Mouse (Mus musculus) ES-E14 (cell line): ENCODE measurements at regions not wholly inside any gene's neighbourhood (a gene's known extent, or its start where the extent isn't known, plus 50 kb on each side); places are given as distances from the start of the nearest gene placed in this dataset.
"Not testable (repeated sequence)": the region's sequence is repeated elsewhere in the genome, so short reads cannot be mapped to it uniquely, and the experiment has no call there.

ENCODE experiments used
- DNase-seq: peaks from one replicate; pipeline ENCODE4 v3.0.0-alpha.2; 2013; ENCODE audit warnings: low read depth, low spot score
- H3K27ac ChIP-seq: 2 replicates; pipeline ENCODE4 v1.5.1; 2012; ENCODE audit warnings: low read depth, mild to moderate bottlenecking, low read length, moderate library complexity, mixed read lengths; ENCODE audit not compliant: poor library complexity, insufficient read depth, severe bottlenecking
- H3K36me3 ChIP-seq: 2 replicates; pipeline ENCODE4 v1.6.1; 2012; ENCODE audit warnings: mild to moderate bottlenecking, low read length, moderate library complexity, mixed read lengths; ENCODE audit not compliant: control insufficient read depth, poor library complexity, insufficient read depth, severe bottlenecking
- H3K4me1 ChIP-seq, 2 experiments: fragments of 150-350 bp in 1 of 2; sonication (generic) in 1 of 2; 2 replicates each; pipeline ENCODE4 v1.6.1; 2012; ENCODE audit warnings: low read length in 2 of 2, mild to moderate bottlenecking in 1 of 2, mixed read lengths in 1 of 2; ENCODE audit not compliant: control insufficient read depth in 2 of 2, insufficient read depth in 2 of 2, poor library complexity in 1 of 2
- H3K4me3 ChIP-seq, 2 experiments: fragments of 150-350 bp in 1 of 2; sonication (generic) in 1 of 2; 2 replicates each; pipeline ENCODE4 v1.5.1; 2012; ENCODE audit warnings: low read length in 2 of 2, low read depth in 1 of 2, mild to moderate bottlenecking in 1 of 2, mixed read lengths in 1 of 2; ENCODE audit not compliant: insufficient read depth in 1 of 2, poor library complexity in 1 of 2, severe bottlenecking in 1 of 2
- H3K9ac ChIP-seq: 2 replicates; pipeline ENCODE4 v1.6.1; 2012; ENCODE audit warnings: low read depth, mild to moderate bottlenecking, low read length, mixed read lengths; ENCODE audit not compliant: poor library complexity, insufficient read depth, severe bottlenecking
- H3K9me3 ChIP-seq: fragments of 150-350 bp; sonication (generic); 2 replicates; pipeline ENCODE4 v1.6.1; 2012; ENCODE audit warnings: low read depth, mild to moderate bottlenecking, low read length; ENCODE audit not compliant: control insufficient read depth, insufficient read depth
- CHD2 ChIP-seq: IDR thresholded peaks from 2 replicates; pipeline ENCODE4 v1.6.1; 2014; ENCODE audit warnings: mild to moderate bottlenecking, low read depth, low read length, inconsistent platforms
- HCFC1 ChIP-seq: IDR thresholded peaks from 2 replicates; pipeline ENCODE4 v1.6.1; 2012; ENCODE audit warnings: low read length, inconsistent platforms, borderline replicate concordance; ENCODE audit not compliant: insufficient read depth
- MAFK ChIP-seq: IDR thresholded peaks from 2 replicates; pipeline ENCODE4 v1.6.1; 2014; ENCODE audit warnings: mild to moderate bottlenecking, low read depth, low read length, inconsistent platforms; ENCODE audit not compliant: insufficient read depth
- ZC3H11A ChIP-seq: IDR thresholded peaks from 2 replicates; pipeline ENCODE4 v1.6.1; 2012; ENCODE audit warnings: low read depth, mild to moderate bottlenecking, inconsistent platforms, low read length, borderline replicate concordance
- ZNF384 ChIP-seq: IDR thresholded peaks from 2 replicates; pipeline ENCODE4 v1.6.1; 2012; ENCODE audit warnings: low read depth, low read length, inconsistent platforms
- in situ Hi-C, 2 experiments: fragments of 600-800 bp; cut with MboI; formaldehyde crosslinking; loops; one replicate each; pipeline ENCODE4 v1.15.1; 2025; ENCODE audit warnings: low sequenced_read_pairs in 2 of 2, inconsistent platforms in 1 of 2; ENCODE audit not compliant: unreplicated experiment in 2 of 2

DNA sequence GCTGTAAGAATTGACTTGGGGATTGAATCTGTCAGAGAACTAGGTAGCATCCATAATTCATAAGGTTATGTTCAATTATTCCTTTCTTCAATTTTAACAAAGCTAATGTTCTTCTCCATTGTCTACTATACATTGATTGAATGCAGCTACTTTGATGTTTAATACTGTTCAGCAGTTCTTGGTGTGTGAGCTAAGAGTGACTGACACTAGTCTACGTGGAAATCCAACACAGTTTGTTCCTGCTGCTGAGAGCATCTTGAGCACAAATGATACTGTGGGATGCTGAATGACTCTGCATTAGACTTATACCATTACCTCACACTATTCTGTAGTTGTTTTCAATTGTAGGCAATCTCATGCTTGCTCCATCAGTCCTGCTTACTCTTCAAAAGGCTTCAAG, 249.4 kb upstream of the Akr1e1 start:
- H3K4me3 ChIP-seq = no peak overlapping the region
- no peak for DNase-seq
- in situ Hi-C loops = no loop called here
- TF ChIP-seq ZC3H11A (no peak), CHD2 (no peak), MAFK (no peak), HCFC1 (no peak), ZNF384 (no peak)
- no peaks in the 10 kb centered on the region for H3K36me3 ChIP-seq
- H3K4me1 ChIP-seq = no peaks in the 10 kb centered on the region
- no peaks in the 10 kb centered on the region for H3K9me3 ChIP-seq
- no peak overlapping the region for H3K9ac ChIP-seq
- H3K27ac ChIP-seq = no peak overlapping the region

DNA sequence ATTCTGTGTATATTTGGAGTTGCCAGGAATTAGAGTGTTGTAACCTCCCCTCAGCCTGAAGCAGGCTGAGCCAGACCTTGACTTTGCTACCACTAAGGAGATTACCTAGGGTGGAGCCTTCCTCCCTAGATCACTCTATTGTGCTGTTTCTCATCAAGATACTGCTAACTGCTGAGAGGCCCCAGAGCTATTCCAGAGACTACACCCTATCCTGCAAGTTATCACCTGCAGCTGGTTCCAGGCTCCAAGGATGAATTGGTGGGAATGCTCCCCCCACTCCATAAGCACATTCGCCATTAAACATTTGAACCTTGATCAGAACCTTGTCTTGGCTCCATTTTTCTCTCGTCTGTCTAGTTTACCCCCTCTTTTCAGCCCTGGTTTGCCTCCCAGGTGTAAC, 230.5 kb upstream of the Akr1e1 start:
- H3K9ac ChIP-seq, in situ Hi-C loops: not testable (repeated sequence)

DNA sequence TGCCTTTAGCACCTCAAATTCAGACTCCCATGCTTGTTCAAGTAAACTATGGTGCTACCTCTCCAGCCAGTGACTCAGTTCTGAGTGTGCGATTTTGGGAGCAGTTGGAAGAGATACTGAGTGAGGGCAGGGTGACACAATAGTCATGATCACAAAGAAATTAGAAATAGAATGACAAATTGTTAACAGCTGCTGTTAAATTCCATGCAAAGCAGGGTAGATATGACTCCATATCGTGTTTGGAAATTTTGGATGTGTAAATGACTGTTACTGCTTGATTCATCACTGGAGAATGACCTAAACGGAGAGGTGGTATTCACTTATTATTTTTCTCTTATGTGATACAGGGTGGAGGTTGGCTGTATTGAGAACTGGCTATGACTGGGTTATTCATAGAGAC, 217.8 kb upstream of the Akr1e1 start:
- DNase-seq = no peak
- H3K4me3 ChIP-seq = no peak overlapping the region
- H3K9me3 ChIP-seq = peaks cover 15% of the 10 kb centered on the region
- H3K9ac ChIP-seq = no peak overlapping the region
- no peaks in the 10 kb centered on the region; a peak in 1 of 4 replicates for H3K4me1 ChIP-seq
- TF ChIP-seq MAFK (no peak), HCFC1 (no peak), CHD2 (no peak), ZNF384 (no peak), ZC3H11A (no peak)
- peaks cover 2% of the 10 kb centered on the region for H3K36me3 ChIP-seq
- in situ Hi-C loops = no loop called here
- H3K27ac ChIP-seq = peak overlapping the region; percentile 73; the same call in 1 of the 2 replicates

More for the DNA sequence above, 230.5 kb upstream of the Akr1e1 start:
- not testable (repeated sequence) for H3K9me3 ChIP-seq, DNase-seq, H3K36me3 ChIP-seq, H3K4me1 ChIP-seq, H3K4me3 ChIP-seq, H3K27ac ChIP-seq

DNA sequence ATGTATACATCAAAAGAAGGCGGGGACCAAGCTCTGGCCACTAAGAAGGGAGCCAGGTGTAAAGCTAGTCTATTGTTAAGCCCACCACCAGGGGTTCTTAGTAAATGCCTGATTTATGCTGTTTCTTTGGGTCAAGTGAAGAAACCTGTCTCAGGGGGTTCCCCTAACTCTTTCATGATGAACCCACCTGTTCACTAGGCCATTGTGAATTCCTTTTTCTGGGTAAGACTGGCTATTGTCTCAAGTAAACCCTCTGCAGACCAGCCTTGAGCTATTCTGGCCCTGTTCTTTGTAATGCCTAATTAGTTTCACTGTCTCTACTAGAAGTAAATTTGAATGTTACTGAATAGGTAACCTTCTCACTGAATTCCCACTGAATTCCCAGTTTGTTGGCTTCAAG, 216.8 kb upstream of the Akr1e1 start:
- H3K4me1 ChIP-seq, H3K4me3 ChIP-seq, H3K27ac ChIP-seq, H3K36me3 ChIP-seq, in situ Hi-C loops, H3K9ac ChIP-seq, H3K9me3 ChIP-seq: not testable (repeated sequence)
- peak; percentile 71 for DNase-seq

DNA sequence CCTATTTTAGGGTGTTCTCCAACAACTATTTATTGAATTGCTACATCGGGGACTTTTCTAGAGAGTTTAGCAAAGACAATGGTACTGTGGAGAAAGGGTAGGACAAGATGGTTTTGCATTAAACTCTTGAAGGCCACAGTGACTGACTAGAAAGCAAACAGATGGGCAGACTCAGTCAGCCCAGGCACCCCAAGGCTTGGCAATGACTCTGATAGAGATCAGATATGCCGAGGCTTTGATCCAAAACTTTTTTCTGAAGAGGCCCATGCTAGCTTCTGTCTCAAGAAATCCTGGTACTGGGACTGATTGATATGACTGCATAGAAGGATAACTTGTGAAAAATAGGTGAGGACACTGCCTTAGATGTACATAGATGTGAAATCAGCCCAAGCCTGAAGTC, 197.9 kb upstream of the Akr1e1 start:
- DNase-seq = no peak
- no peaks in the 10 kb centered on the region for H3K36me3 ChIP-seq
- H3K27ac ChIP-seq = no peak overlapping the region
- no peak for TF ChIP-seq MAFK
- TF ChIP-seq ZNF384 = no peak
- TF ChIP-seq CHD2 = no peak
- TF ChIP-seq ZC3H11A = no peak
- no peak for TF ChIP-seq HCFC1
- H3K9ac ChIP-seq = no peak overlapping the region
- in situ Hi-C loops = no loop called here
- no peak overlapping the region for H3K4me3 ChIP-seq
- no peaks in the 10 kb centered on the region for H3K9me3 ChIP-seq
- H3K4me1 ChIP-seq = no peaks in the 10 kb centered on the region
